Mouse (Mus musculus): Measurements from ENCODE around the gene Zfp949. TPM values are rescaled to one million over a fixed set of nuclear protein-coding genes. Genes with fewer than 3 reads are reported as not detected.
"Not testable (repeated sequence)": the region's sequence is repeated elsewhere in the genome, so short reads cannot be mapped to it uniquely, and the experiment has no call there.

Gene Zfp949
- polyA plus RNA-seq, 1 experiment from 2014 or later = 10.9 TPM

GRCm38 (mm10) chr9:88553071-88553470 lies 5.3 kb downstream of the Zfp949 start:
- H3K27ac ChIP-seq (ENCODE audit: low read depth, low read length) = no peak overlapping the region
- H3K4me1 ChIP-seq (ENCODE audit: control insufficient read depth, insufficient read depth, low read length) = 0 out of 2 replicates have a peak, but pooled peaks cover 4% of the 10 kb centered on the region
- H3K9me3 ChIP-seq (ENCODE audit: control insufficient read depth, low read length) = no peaks in the 10 kb centered on the region
- no peaks in the 10 kb centered on the region for H3K36me3 ChIP-seq (ENCODE audit: control insufficient read depth, insufficient read depth, low read length)
- DNase-seq (ENCODE audit: low spot score) (no peak), ATAC-seq (ENCODE audit: insufficient read depth, low FRiP score, low TSS enrichment) (no peak)
- no peaks in the 10 kb centered on the region for H3K27me3 ChIP-seq (ENCODE audit: control insufficient read depth, insufficient read depth, low read length)
- H3K4me2 ChIP-seq (ENCODE audit: low read depth) = no peak overlapping the region
- WGBS = 96% methylated on average over 14 of the region's 14 CpGs
- H3K9ac ChIP-seq (ENCODE audit: low read length) = no peak overlapping the region
- H3K4me3 ChIP-seq (ENCODE audit: low read depth, low read length) = no peak overlapping the region

DNA sequence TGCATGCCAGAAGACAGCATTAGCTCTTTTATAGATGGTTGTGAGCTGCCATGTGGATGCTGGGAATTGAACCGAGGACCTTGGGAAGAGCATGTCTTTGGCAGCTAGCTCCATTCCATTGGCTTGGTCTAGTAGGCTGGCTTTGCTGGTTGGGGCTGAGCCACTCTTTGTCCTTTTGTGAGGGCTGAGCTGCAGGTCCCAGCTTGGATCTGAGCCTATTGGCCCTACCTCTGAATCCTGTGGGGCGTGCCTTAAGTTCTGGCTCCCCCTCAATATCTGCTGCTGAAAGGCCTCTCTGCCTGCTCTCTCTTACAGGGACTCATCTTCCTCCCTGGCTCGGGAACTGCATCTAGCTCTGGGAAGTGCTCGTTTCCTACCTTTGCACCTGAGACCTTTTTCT lies 10.3 kb downstream of the Zfp949 start:
- 85% methylated on average over 4 of the region's 4 CpGs for WGBS
- no peaks in the 10 kb centered on the region for H3K36me3 ChIP-seq (ENCODE audit: control insufficient read depth, insufficient read depth, low read length)
- ATAC-seq (ENCODE audit: insufficient read depth, low FRiP score, low TSS enrichment) = no peak

DNA sequence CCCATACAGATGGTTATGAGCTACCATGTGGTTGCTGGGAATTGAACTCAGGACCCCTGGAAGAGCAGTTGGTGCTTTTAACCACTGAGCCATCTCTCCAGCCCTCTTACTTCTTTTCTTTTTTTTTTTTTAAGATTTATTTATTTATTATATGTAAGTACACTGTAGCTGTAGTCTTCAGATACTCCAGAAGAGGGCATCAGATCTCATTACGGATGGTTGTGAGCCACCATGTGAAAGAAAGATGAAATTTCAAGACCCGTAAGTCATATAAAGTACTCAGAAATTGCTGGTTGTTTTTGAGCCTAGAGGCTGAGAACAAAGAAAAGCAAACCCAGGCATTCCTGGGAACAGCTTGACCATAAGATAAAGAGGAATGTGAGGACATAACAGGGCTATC lies 13.7 kb downstream of the Zfp949 start:
- not testable (repeated sequence) for ATAC-seq (ENCODE audit: insufficient read depth, low FRiP score, low TSS enrichment)
- WGBS = 96% methylated on average over 2 of the region's 2 CpGs

More for the DNA sequence above, 10.3 kb downstream of the Zfp949 start:
- no peak overlapping the region for H3K9ac ChIP-seq (ENCODE audit: low read length)
- H3K4me3 ChIP-seq (ENCODE audit: low read depth, low read length) = no peak overlapping the region
- H3K27ac ChIP-seq (ENCODE audit: low read depth, low read length) = no peak overlapping the region
- DNase-seq (ENCODE audit: low spot score) = no peak
- no peaks in the 10 kb centered on the region for H3K9me3 ChIP-seq (ENCODE audit: control insufficient read depth, low read length)
- no peak overlapping the region for H3K4me2 ChIP-seq (ENCODE audit: low read depth)
- no peaks in the 10 kb centered on the region for H3K27me3 ChIP-seq (ENCODE audit: control insufficient read depth, insufficient read depth, low read length)
- no peaks in the 10 kb centered on the region for H3K4me1 ChIP-seq (ENCODE audit: control insufficient read depth, insufficient read depth, low read length)

GRCm38 (mm10) chr9:88570471-88570870 lies 22.7 kb downstream of the Zfp949 start:
- peaks cover 13% of the 10 kb centered on the region for H3K36me3 ChIP-seq (ENCODE audit: control insufficient read depth, insufficient read depth, low read length)
- not testable (repeated sequence) for DNase-seq (ENCODE audit: low spot score); H3K4me2 ChIP-seq (ENCODE audit: low read depth); H3K27ac ChIP-seq (ENCODE audit: low read depth, low read length); ATAC-seq (ENCODE audit: insufficient read depth, low FRiP score, low TSS enrichment); H3K9ac ChIP-seq (ENCODE audit: low read length); H3K4me3 ChIP-seq (ENCODE audit: low read depth, low read length); H3K27me3 ChIP-seq (ENCODE audit: control insufficient read depth, insufficient read depth, low read length); H3K4me1 ChIP-seq (ENCODE audit: control insufficient read depth, insufficient read depth, low read length); H3K9me3 ChIP-seq (ENCODE audit: control insufficient read depth, low read length)
- 91% methylated on average over 3 of the region's 3 CpGs for WGBS

More for the DNA sequence above, 13.7 kb downstream of the Zfp949 start:
- not testable (repeated sequence) for DNase-seq (ENCODE audit: low spot score); H3K4me1 ChIP-seq (ENCODE audit: control insufficient read depth, insufficient read depth, low read length); H3K4me3 ChIP-seq (ENCODE audit: low read depth, low read length); H3K27ac ChIP-seq (ENCODE audit: low read depth, low read length); H3K36me3 ChIP-seq (ENCODE audit: control insufficient read depth, insufficient read depth, low read length); H3K9me3 ChIP-seq (ENCODE audit: control insufficient read depth, low read length); H3K27me3 ChIP-seq (ENCODE audit: control insufficient read depth, insufficient read depth, low read length); H3K9ac ChIP-seq (ENCODE audit: low read length); H3K4me2 ChIP-seq (ENCODE audit: low read depth)

DNA sequence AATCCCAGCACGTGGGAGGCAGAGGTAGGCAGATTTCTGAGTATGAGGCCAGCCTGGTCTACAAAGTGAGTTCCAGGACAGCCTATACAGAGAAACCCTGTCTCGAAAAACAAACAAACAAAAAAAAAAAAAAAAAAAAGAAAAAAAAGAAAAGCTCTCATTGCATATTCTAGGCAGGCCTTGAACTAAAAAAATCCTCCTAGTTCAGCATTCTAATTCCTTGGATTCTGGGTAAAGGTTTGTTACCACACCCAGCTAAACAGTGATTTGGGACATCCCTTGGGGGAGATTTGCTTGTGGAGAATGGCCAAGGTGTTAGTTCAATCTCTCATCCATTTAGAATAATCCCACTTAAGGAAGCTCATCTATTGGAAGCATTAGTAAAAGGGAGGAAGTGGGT lies 32.8 kb downstream of the Zfp949 start, which contains the start of gene Trim43a:
TSS of gene Trim43a (plus strand) at position 301 of the 400 bp plus-strand sequence.
- not testable (repeated sequence) for H3K9me3 ChIP-seq (ENCODE audit: control insufficient read depth, low read length); H3K9ac ChIP-seq (ENCODE audit: low read length); H3K4me2 ChIP-seq (ENCODE audit: low read depth); DNase-seq (ENCODE audit: low spot score); ATAC-seq (ENCODE audit: insufficient read depth, low FRiP score, low TSS enrichment); H3K4me3 ChIP-seq (ENCODE audit: low read depth, low read length); H3K27ac ChIP-seq (ENCODE audit: low read depth, low read length); H3K4me1 ChIP-seq (ENCODE audit: control insufficient read depth, insufficient read depth, low read length); H3K36me3 ChIP-seq (ENCODE audit: control insufficient read depth, insufficient read depth, low read length); H3K27me3 ChIP-seq (ENCODE audit: control insufficient read depth, insufficient read depth, low read length)
- 92% methylated on average over 2 of the region's 2 CpGs for WGBS

DNA sequence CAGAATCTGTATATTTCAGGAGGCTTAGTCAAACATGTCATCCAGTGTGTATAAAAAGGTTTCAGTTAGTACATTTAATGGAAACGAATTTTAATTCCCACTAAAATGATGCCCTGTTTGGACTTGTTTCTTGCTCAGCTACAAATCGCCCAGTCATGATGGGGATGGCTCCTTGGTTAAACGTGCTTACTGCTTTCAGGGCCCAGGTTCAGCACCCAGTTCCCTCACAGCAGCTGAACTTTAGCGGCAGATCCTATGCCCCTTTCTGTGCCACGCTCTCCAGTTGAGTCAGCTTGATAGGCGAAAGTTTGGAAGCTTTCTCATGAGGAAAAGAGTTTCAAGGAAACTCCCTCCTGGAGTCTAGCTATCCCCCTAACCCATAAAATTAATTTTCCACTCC lies 45.9 kb downstream of the Zfp949 start:
- H3K9me3 ChIP-seq (ENCODE audit: control insufficient read depth, low read length); H3K27ac ChIP-seq (ENCODE audit: low read depth, low read length); H3K36me3 ChIP-seq (ENCODE audit: control insufficient read depth, insufficient read depth, low read length); ATAC-seq (ENCODE audit: insufficient read depth, low FRiP score, low TSS enrichment); H3K9ac ChIP-seq (ENCODE audit: low read length); H3K4me1 ChIP-seq (ENCODE audit: control insufficient read depth, insufficient read depth, low read length); H3K27me3 ChIP-seq (ENCODE audit: control insufficient read depth, insufficient read depth, low read length); H3K4me2 ChIP-seq (ENCODE audit: low read depth); DNase-seq (ENCODE audit: low spot score); H3K4me3 ChIP-seq (ENCODE audit: low read depth, low read length): not testable (repeated sequence)
- WGBS = 81% methylated on average over 6 of the region's 6 CpGs

DNA sequence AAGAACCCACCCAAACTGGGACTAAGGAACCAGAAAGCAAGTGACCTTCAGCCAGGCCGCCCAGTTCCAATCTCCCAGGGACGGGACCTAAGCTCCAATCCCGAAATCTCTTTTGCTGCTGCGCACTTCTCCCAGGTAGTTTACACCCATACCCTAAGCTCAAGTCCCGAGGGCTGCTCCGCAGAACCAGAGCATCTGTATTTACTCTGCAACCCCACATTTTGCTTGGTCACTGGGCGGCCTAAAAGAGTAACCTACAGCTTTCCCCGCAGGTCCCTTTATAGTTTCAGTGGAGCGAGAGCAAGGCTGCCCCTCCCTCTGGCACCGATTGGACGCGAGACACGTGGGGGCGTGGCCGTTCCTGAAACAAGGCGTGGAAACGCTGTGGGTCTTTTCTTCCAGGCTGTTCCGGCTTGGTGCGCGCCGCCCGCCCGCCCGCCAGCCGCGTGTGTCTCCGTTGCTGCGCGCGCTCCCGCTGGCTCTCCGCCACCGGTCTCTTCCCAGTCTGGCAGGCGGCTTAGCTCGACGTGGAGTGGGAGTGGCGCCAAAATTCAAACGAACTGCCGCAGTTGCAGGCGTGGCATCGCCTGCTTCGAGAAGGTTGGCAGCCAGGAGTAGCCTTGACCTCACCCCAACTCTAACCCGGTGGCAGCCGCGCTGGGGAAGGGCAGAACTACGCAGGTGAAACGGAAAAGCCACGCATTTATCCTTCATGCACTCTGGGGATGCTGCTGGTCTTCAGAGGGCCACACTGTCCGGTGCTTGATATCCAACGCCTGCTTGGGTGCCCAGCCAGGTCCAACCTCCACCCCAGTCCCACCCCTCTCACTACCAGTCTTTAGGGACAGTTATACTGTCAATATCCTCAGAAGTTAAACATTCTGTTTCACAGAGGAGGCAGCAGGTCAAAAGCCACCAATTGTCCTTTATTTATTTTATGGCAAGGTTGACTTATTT lies 51.7 kb downstream of the Zfp949 start:
- Histone ChIP-seq H3K4me2 (ENCODE audit: low read depth) (peak overlapping the region; percentile 40), H3K4me3 (ENCODE audit: low read depth, low read length) (peak overlapping the region; percentile 22; the same call in 1 of the 2 replicates)
- ATAC-seq (ENCODE audit: insufficient read depth, low FRiP score, low TSS enrichment) (peak; percentile 98), DNase-seq (ENCODE audit: low spot score) (peak; percentile 94)
- H3K4me1 ChIP-seq (ENCODE audit: control insufficient read depth, insufficient read depth, low read length); H3K9ac ChIP-seq (ENCODE audit: low read length); H3K9me3 ChIP-seq (ENCODE audit: control insufficient read depth, low read length); H3K27me3 ChIP-seq (ENCODE audit: control insufficient read depth, insufficient read depth, low read length); H3K27ac ChIP-seq (ENCODE audit: low read depth, low read length); H3K36me3 ChIP-seq (ENCODE audit: control insufficient read depth, insufficient read depth, low read length): not testable (repeated sequence)
- under 1% methylated on average over 43 of the region's 50 CpGs for WGBS

All from neural tube, embryonic 11.5 days (tissue).